Mouse (Mus musculus) limb, embryonic 10.5 days (tissue): ENCODE data around the gene Gnb4. TPM values are rescaled to one million over a fixed set of nuclear protein-coding genes. Genes with fewer than 3 reads are reported as not detected.

Source experiments
- DNase-seq: peaks from one replicate; pipeline ENCODE4 v3.0.0-alpha.2; 2017; ENCODE audit warnings: low spot score
- H3K27ac ChIP-seq: fragments of 300-500 bp; sonication (generic); 2 replicates; pipeline ENCODE4 v1.5.1; 2016; ENCODE audit warnings: mild to moderate bottlenecking
- H3K27me3 ChIP-seq: fragments of 300-500 bp; sonication (generic); 2 replicates; pipeline ENCODE4 v1.6.1; 2016; ENCODE audit warnings: low read depth, mild to moderate bottlenecking; ENCODE audit not compliant: poor library complexity, severe bottlenecking
- H3K36me3 ChIP-seq: fragments of 300-500 bp; sonication (generic); 2 replicates; pipeline ENCODE4 v1.6.1; 2016; ENCODE audit warnings: mild to moderate bottlenecking, moderate library complexity
- H3K4me1 ChIP-seq: fragments of 300-500 bp; sonication (generic); 2 replicates; pipeline ENCODE4 v1.6.1; 2016
- H3K4me3 ChIP-seq: fragments of 300-500 bp; sonication (generic); 2 replicates; pipeline ENCODE4 v1.5.1; 2016; ENCODE audit warnings: mild to moderate bottlenecking, moderate library complexity
- H3K9me3 ChIP-seq: fragments of 300-500 bp; sonication (generic); replicated peaks from 2 replicates; pipeline ENCODE4 v1.6.1; 2016; ENCODE audit warnings: mild to moderate bottlenecking
- WGBS: fragments of 180-500 bp; shearing (Covaris S2); methylation state at CpG from one replicate; pipeline ENCODE4 v1.1.7; 2016; 5-methylcytosine and 5-hydroxymethylcytosine counted together
- polyA plus RNA-seq: library from polyadenylated mRNA; unstranded; fragments of >200 nt; fragmentation: Nextera tagmentation; extraction: Ambion mirVana; gene quantifications from 2 replicates; pipeline ENCODE4 v1.2.1, GENCODE M21; 2016

Gene Gnb4
- polyA plus RNA-seq, 1 experiment from 2014 or later, result 35.9 TPM

GRCm38 (mm10) chr3:32642116-32642515, 25.7 kb upstream of the Gnb4 start:
- H3K4me1 ChIP-seq, result no peaks in the 10 kb centered on the region
- 92% methylated on average over 6 of the region's 6 CpGs for WGBS
- DNase-seq, result no peak
- H3K4me3 ChIP-seq, result no peak overlapping the region
- H3K9me3 ChIP-seq, result no peaks in the 10 kb centered on the region
- H3K27ac ChIP-seq, result no peak overlapping the region
- H3K27me3 ChIP-seq, result no peaks in the 10 kb centered on the region
- H3K36me3 ChIP-seq, result no peaks in the 10 kb centered on the region

- Histone ChIP-seq H3K36me3 (no peaks in the 10 kb centered on the region), H3K27ac (no peak overlapping the region), H3K27me3 (no peaks in the 10 kb centered on the region), H3K9me3 (no peaks in the 10 kb centered on the region), H3K4me1 (no peaks in the 10 kb centered on the region), H3K4me3 (no peak overlapping the region)
- WGBS, result 82% methylated on average over 8 of the region's 8 CpGs
- no peak for DNase-seq
Measured at GRCm38 (mm10) chr3:32638240-32638639, 21.9 kb upstream of the Gnb4 start.

- no peaks in the 10 kb centered on the region for H3K27me3 ChIP-seq
- no peak overlapping the region for H3K4me3 ChIP-seq
- no peaks in the 10 kb centered on the region for H3K36me3 ChIP-seq
- no peaks in the 10 kb centered on the region for H3K9me3 ChIP-seq
- DNase-seq, result no peak
- no peak overlapping the region for H3K27ac ChIP-seq
- WGBS, result 85% methylated on average over 5 of the region's 5 CpGs
- H3K4me1 ChIP-seq, result no peaks in the 10 kb centered on the region
Measured at GRCm38 (mm10) chr3:32632760-32633264, 16.4 kb upstream of the Gnb4 start.

GRCm38 (mm10) chr3:32630210-32630609, 13.8 kb upstream of the Gnb4 start:
- no peak overlapping the region for H3K4me3 ChIP-seq
- H3K27me3 ChIP-seq, result no peaks in the 10 kb centered on the region
- 73% methylated on average over 4 of the region's 4 CpGs for WGBS
- no peaks in the 10 kb centered on the region for H3K9me3 ChIP-seq
- H3K36me3 ChIP-seq, result no peaks in the 10 kb centered on the region
- no peak overlapping the region for H3K27ac ChIP-seq
- DNase-seq, result no peak
- H3K4me1 ChIP-seq, result no peaks in the 10 kb centered on the region

GRCm38 (mm10) chr3:32628141-32628540, 11.8 kb upstream of the Gnb4 start:
- Histone ChIP-seq H3K9me3 (no peaks in the 10 kb centered on the region), H3K27ac (no peak overlapping the region), H3K27me3 (no peaks in the 10 kb centered on the region), H3K4me1 (no peaks in the 10 kb centered on the region), H3K36me3 (no peaks in the 10 kb centered on the region), H3K4me3 (no peak overlapping the region)
- DNase-seq, result no peak
- 88% methylated on average over 7 of the region's 7 CpGs for WGBS

- Histone ChIP-seq H3K27me3 (0 out of 2 replicates have a peak, but pooled peaks cover 4% of the 10 kb centered on the region), H3K27ac (no peak overlapping the region), H3K4me1 (peaks cover 3% of the 10 kb centered on the region), H3K9me3 (no peaks in the 10 kb centered on the region), H3K36me3 (no peaks in the 10 kb centered on the region), H3K4me3 (no peak overlapping the region)
- WGBS, result 89% methylated on average over 3 of the region's 3 CpGs
- DNase-seq, result no peak
Measured at GRCm38 (mm10) chr3:32622106-32622505, 5.7 kb upstream of the Gnb4 start.

GRCm38 (mm10) chr3:32621658-32622057, 5.3 kb upstream of the Gnb4 start:
- WGBS, result 89% methylated on average over 1 of the region's 1 CpGs
- H3K27ac ChIP-seq, result no peak overlapping the region
- peaks cover 8% of the 10 kb centered on the region for H3K4me1 ChIP-seq
- H3K4me3 ChIP-seq, result no peak overlapping the region
- no peak for DNase-seq
- 0 out of 2 replicates have a peak, but pooled peaks cover 4% of the 10 kb centered on the region for H3K27me3 ChIP-seq
- H3K9me3 ChIP-seq, result no peaks in the 10 kb centered on the region
- H3K36me3 ChIP-seq, result no peaks in the 10 kb centered on the region

GRCm38 (mm10) chr3:32617053-32617642, 763 bp upstream of the Gnb4 start:
- DNase-seq, result no peak
- WGBS, result 23% methylated on average over 16 of the region's 16 CpGs
- H3K9me3 ChIP-seq, result no peaks in the 10 kb centered on the region
- peaks cover 10% of the 10 kb centered on the region for H3K4me1 ChIP-seq
- peak overlapping the region; percentile 91 for H3K27ac ChIP-seq
- H3K4me3 ChIP-seq, result peak overlapping the region; percentile 85
- 0 out of 2 replicates have a peak, but pooled peaks cover 4% of the 10 kb centered on the region for H3K27me3 ChIP-seq
- 0 out of 2 replicates have a peak, but pooled peaks cover 5% of the 10 kb centered on the region for H3K36me3 ChIP-seq

GRCm38 (mm10) chr3:32616006-32616330, 417 bp downstream of the Gnb4 start:
- no peak for DNase-seq
- H3K27ac ChIP-seq, result peak overlapping the region; percentile 91

GRCm38 (mm10) chr3:32615376-32615775, 1.0 kb downstream of the Gnb4 start:
- Histone ChIP-seq H3K27me3 (0 out of 2 replicates have a peak, but pooled peaks cover 4% of the 10 kb centered on the region), H3K4me3 (peak overlapping the region; percentile 85; the same call in 1 of the 2 replicates), H3K4me1 (peaks cover 10% of the 10 kb centered on the region), H3K9me3 (no peaks in the 10 kb centered on the region), H3K36me3 (0 out of 2 replicates have a peak, but pooled peaks cover 6% of the 10 kb centered on the region), H3K27ac (no peak overlapping the region)
- DNase-seq, result no peak
- WGBS, result 85% methylated on average over 5 of the region's 5 CpGs

More at GRCm38 (mm10) chr3:32616006-32616330, 417 bp downstream of the Gnb4 start:
- 10% methylated on average over 14 of the region's 14 CpGs for WGBS
- Histone ChIP-seq H3K4me3 (peak overlapping the region; percentile 85), H3K4me1 (peaks cover 10% of the 10 kb centered on the region), H3K27me3 (0 out of 2 replicates have a peak, but pooled peaks cover 4% of the 10 kb centered on the region), H3K36me3 (0 out of 2 replicates have a peak, but pooled peaks cover 6% of the 10 kb centered on the region), H3K9me3 (no peaks in the 10 kb centered on the region)

- H3K4me1 ChIP-seq, result peaks cover 10% of the 10 kb centered on the region
- H3K9me3 ChIP-seq, result no peaks in the 10 kb centered on the region
- no peak overlapping the region for H3K4me3 ChIP-seq
- 0 out of 2 replicates have a peak, but pooled peaks cover 4% of the 10 kb centered on the region for H3K27me3 ChIP-seq
- no peak for DNase-seq
- WGBS, result 86% methylated on average over 2 of the region's 2 CpGs
- H3K36me3 ChIP-seq, result 0 out of 2 replicates have a peak, but pooled peaks cover 6% of the 10 kb centered on the region
- no peak overlapping the region for H3K27ac ChIP-seq
Measured at GRCm38 (mm10) chr3:32614786-32615185, 1.6 kb downstream of the Gnb4 start.

- H3K36me3 ChIP-seq, result 0 out of 2 replicates have a peak, but pooled peaks cover 6% of the 10 kb centered on the region
Measured at GRCm38 (mm10) chr3:32611606-32612170, 4.7 kb downstream of the Gnb4 start.

GRCm38 (mm10) chr3:32610560-32610959, 5.8 kb downstream of the Gnb4 start:
- H3K4me1 ChIP-seq, result no peaks in the 10 kb centered on the region
- 0 out of 2 replicates have a peak, but pooled peaks cover 6% of the 10 kb centered on the region for H3K36me3 ChIP-seq
- H3K4me3 ChIP-seq, result no peak overlapping the region
- DNase-seq, result peak; percentile 40
- no peak overlapping the region for H3K27ac ChIP-seq
- WGBS, result 43% methylated on average over 7 of the region's 7 CpGs
- no peaks in the 10 kb centered on the region for H3K9me3 ChIP-seq
- no peaks in the 10 kb centered on the region for H3K27me3 ChIP-seq

More at GRCm38 (mm10) chr3:32611606-32612170, 4.7 kb downstream of the Gnb4 start:
- no peaks in the 10 kb centered on the region for H3K9me3 ChIP-seq
- H3K4me1 ChIP-seq, result 0 out of 2 replicates have a peak, but pooled peaks cover 2% of the 10 kb centered on the region
- no peak overlapping the region for H3K27ac ChIP-seq
- no peak for DNase-seq
- WGBS, result 91% methylated on average over 11 of the region's 11 CpGs
- no peak overlapping the region for H3K4me3 ChIP-seq
- no peaks in the 10 kb centered on the region for H3K27me3 ChIP-seq
